Mouse (Mus musculus): ENCODE results near the gene Cysrt1.

GRCm38 (mm10) chr2:25207593-25207992 lies 34.7 kb downstream of the Cysrt1 start:
- TF ChIP-seq CTCF (IDR thresholded peaks at IDR 0.05; ENCODE audit: low read depth) (no peak), EP300 (optimal IDR thresholded peaks at IDR 0.05) (no peak)
